Mouse (Mus musculus) liver, adult 2 months (tissue): Measurements from ENCODE around the gene Cul9. TPM values are rescaled to one million over a fixed set of nuclear protein-coding genes. Genes with fewer than 3 reads are reported as not detected.

Experiments used
- DNase-seq: peaks from one replicate; pipeline ENCODE4 v3.0.0-alpha.2; 2011; ENCODE audit warnings: low read depth, low spot score; ENCODE audit errors: extremely low read depth
- H3K27ac ChIP-seq: fragments of 200-500 bp; replicated peaks from 2 replicates; pipeline ENCODE4 v1.5.1; 2012; ENCODE audit warnings: low read depth, mild to moderate bottlenecking, control low read depth, inconsistent platforms, low read length; ENCODE audit not compliant: insufficient read depth
- H3K27me3 ChIP-seq: fragments of 200-500 bp; 2 replicates; pipeline ENCODE4 v1.6.1; 2012; ENCODE audit warnings: mild to moderate bottlenecking, moderate library complexity, low read length, inconsistent platforms; ENCODE audit not compliant: control insufficient read depth, insufficient read depth
- H3K36me3 ChIP-seq: fragments of 200-500 bp; 2 replicates; pipeline ENCODE4 v1.6.1; 2012; ENCODE audit warnings: low read length, inconsistent platforms; ENCODE audit not compliant: control insufficient read depth, insufficient read depth
- H3K4me1 ChIP-seq: fragments of 200-500 bp; 2 replicates; pipeline ENCODE4 v1.6.1; 2011; ENCODE audit warnings: low read length; ENCODE audit not compliant: control insufficient read depth, insufficient read depth
- H3K4me3 ChIP-seq: fragments of 200-500 bp; 2 replicates; pipeline ENCODE4 v1.5.1; 2011; ENCODE audit warnings: low read depth, mild to moderate bottlenecking, control low read depth, low read length, moderate library complexity; ENCODE audit not compliant: insufficient read depth
- H3K79me2 ChIP-seq: fragments of 200-500 bp; 2 replicates; pipeline ENCODE4 v1.6.1; 2012; ENCODE audit warnings: inconsistent platforms, mild to moderate bottlenecking, low read length, moderate library complexity; ENCODE audit not compliant: control insufficient read depth, insufficient read depth
- H3K9ac ChIP-seq: fragments of 200-500 bp; 2 replicates; pipeline ENCODE4 v1.6.1; 2012; ENCODE audit warnings: low read depth, mild to moderate bottlenecking, control low read depth, inconsistent platforms, low read length
- CTCF ChIP-seq: fragments of 200-500 bp; IDR thresholded peaks from 2 replicates; pipeline ENCODE4 v1.5.1; 2011; ENCODE audit warnings: low read depth, low read length, control low read depth
- POLR2A ChIP-seq: fragments of 200-500 bp; IDR thresholded peaks from 2 replicates; pipeline ENCODE4 v1.6.1; 2011; ENCODE audit warnings: low read length, control low read depth; ENCODE audit not compliant: insufficient read depth; ENCODE audit errors: extremely low read depth
- WGBS: fragments of 180-500 bp; shearing (Covaris S2); methylation state at CpG from one replicate; pipeline ENCODE4 v1.1.7; 2018; 5-methylcytosine and 5-hydroxymethylcytosine counted together
- polyA plus RNA-seq: library from polyadenylated mRNA; depleted of rRNA; stranded (reverse); fragments of >200 nt; gene quantifications from 2 replicates; pipeline ENCODE4 v1.2.3, GENCODE M21; 2012; rRNA removed
- total RNA-seq: library from RNA; depleted of rRNA; stranded (reverse); fragments of >200 nt; gene quantifications from 2 replicates; pipeline ENCODE4 v1.2.3, GENCODE M21; 2014; rRNA removed

Cul9 gene
- total RNA-seq, result 4.1 and 5.1 TPM in 2 replicates
- 5.7 and 10.1 TPM in 2 replicates for polyA plus RNA-seq

GRCm38 (mm10) chr17:46545813-46546564 is at the start of gene Cul9:
TSS of gene Cul9 (minus strand) at chr17:46546388.
- H3K79me2 ChIP-seq, result no peaks in the 10 kb centered on the region
- WGBS, result 3% methylated on average over 49 of the region's 49 CpGs
- peak; percentile 53 for DNase-seq
- peak within 1 kb of the TSS; percentile 82 for H3K9ac ChIP-seq
- H3K36me3 ChIP-seq, result no peaks in the 10 kb centered on the region
- peaks cover 4% of the 10 kb centered on the region for H3K4me1 ChIP-seq
- no peak within 1 kb of the TSS for H3K27ac ChIP-seq
- no peaks in the 10 kb centered on the region for H3K27me3 ChIP-seq
- peak within 1 kb of the TSS; percentile 84 for H3K4me3 ChIP-seq
- TF ChIP-seq POLR2A (0 out of 2 replicates have a peak, but pooled peaks have one; percentile 25), CTCF (no peak)

GRCm38 (mm10) chr17:46595336-46595735 is 49.1 kb upstream of the Cul9 start:
- Histone ChIP-seq H3K27me3 (no peaks in the 10 kb centered on the region), H3K4me3 (no peak overlapping the region), H3K9ac (no peak overlapping the region), H3K4me1 (no peaks in the 10 kb centered on the region; the same call in 1 of the 2 replicates), H3K27ac (no peak overlapping the region), H3K36me3 (no peaks in the 10 kb centered on the region), H3K79me2 (no peaks in the 10 kb centered on the region)
- 95% methylated on average over 6 of the region's 6 CpGs for WGBS
- TF ChIP-seq CTCF (no peak), POLR2A (no peak)
- DNase-seq, result no peak

GRCm38 (mm10) chr17:46594606-46595005 is 48.4 kb upstream of the Cul9 start:
- H3K36me3 ChIP-seq, result no peaks in the 10 kb centered on the region
- TF ChIP-seq CTCF, result no peak
- no peak for TF ChIP-seq POLR2A
- H3K79me2 ChIP-seq, result no peaks in the 10 kb centered on the region
- no peak for DNase-seq
- no peaks in the 10 kb centered on the region; the same call in 1 of the 2 replicates for H3K4me1 ChIP-seq
- no peak overlapping the region for H3K9ac ChIP-seq
- H3K4me3 ChIP-seq, result no peak overlapping the region
- no peak overlapping the region for H3K27ac ChIP-seq
- no peaks in the 10 kb centered on the region for H3K27me3 ChIP-seq
- 80% methylated on average over 9 of the region's 9 CpGs for WGBS

GRCm38 (mm10) chr17:46593124-46593523 is 46.9 kb upstream of the Cul9 start:
- 95% methylated on average over 4 of the region's 4 CpGs for WGBS

GRCm38 (mm10) chr17:46591406-46591805 is 45.2 kb upstream of the Cul9 start:
- Histone ChIP-seq H3K4me1 (no peaks in the 10 kb centered on the region; the same call in 1 of the 2 replicates), H3K79me2 (no peaks in the 10 kb centered on the region), H3K36me3 (no peaks in the 10 kb centered on the region), H3K27ac (no peak overlapping the region), H3K9ac (no peak overlapping the region), H3K4me3 (no peak overlapping the region), H3K27me3 (no peaks in the 10 kb centered on the region)
- WGBS, result 80% methylated on average over 19 of the region's 19 CpGs
- no peak for DNase-seq
- TF ChIP-seq CTCF (no peak), POLR2A (no peak)

More at GRCm38 (mm10) chr17:46593124-46593523, 46.9 kb upstream of the Cul9 start:
- Histone ChIP-seq H3K4me3 (no peak overlapping the region), H3K36me3 (no peaks in the 10 kb centered on the region), H3K79me2 (no peaks in the 10 kb centered on the region), H3K9ac (no peak overlapping the region), H3K4me1 (no peaks in the 10 kb centered on the region; the same call in 1 of the 2 replicates), H3K27ac (no peak overlapping the region), H3K27me3 (no peaks in the 10 kb centered on the region)
- TF ChIP-seq POLR2A (no peak), CTCF (no peak)
- no peak for DNase-seq

- Histone ChIP-seq H3K36me3 (no peaks in the 10 kb centered on the region), H3K27ac (no peak overlapping the region), H3K9ac (no peak overlapping the region), H3K27me3 (no peaks in the 10 kb centered on the region), H3K79me2 (no peaks in the 10 kb centered on the region), H3K4me3 (no peak overlapping the region), H3K4me1 (no peaks in the 10 kb centered on the region; the same call in 1 of the 2 replicates)
- peak; percentile 29 for DNase-seq
- 30% methylated on average over 7 of the region's 7 CpGs for WGBS
- TF ChIP-seq POLR2A, result no peak
Observed at GRCm38 (mm10) chr17:46590439-46590838, 44.3 kb upstream of the Cul9 start.
